Mouse (Mus musculus): ENCODE results near the gene Ino80b.

Gene Ino80b

GRCm38 (mm10) chr6:83118369-83118768 lies 6.9 kb downstream of the Ino80b start:
- no peak for DNase-seq (ENCODE audit: low read depth, low spot score)

- DNase-seq (ENCODE audit: low read depth, low spot score), result no peak
Observed at GRCm38 (mm10) chr6:83117616-83118015, 7.6 kb downstream of the Ino80b start.

GRCm38 (mm10) chr6:83117165-83117438 lies 8.1 kb downstream of the Ino80b start:
- no peak for DNase-seq (ENCODE audit: low read depth, low spot score)

- no peak for DNase-seq (ENCODE audit: low read depth, low spot score)
Observed at GRCm38 (mm10) chr6:83116373-83117164, 8.7 kb downstream of the Ino80b start.

GRCm38 (mm10) chr6:83115682-83116372 lies 9.4 kb downstream of the Ino80b start:
- no peak for DNase-seq (ENCODE audit: low read depth, low spot score)

GRCm38 (mm10) chr6:83115011-83115671 lies 10.1 kb downstream of the Ino80b start, which contains the start of gene Mogs:
Gene Mogs (plus strand): TSS chr6:83115496.
- DNase-seq (ENCODE audit: low read depth, low spot score), result peak; percentile 94

GRCm38 (mm10) chr6:83111510-83112136 lies 13.6 kb downstream of the Ino80b start:
- DNase-seq (ENCODE audit: low read depth, low spot score), result no peak

- peak; percentile 82 for DNase-seq (ENCODE audit: low read depth, low spot score)
Observed at GRCm38 (mm10) chr6:83108762-83109668, 16.2 kb downstream of the Ino80b start, which contains the start of gene Mrpl53. Gene Mrpl53 (plus strand): TSS chr6:83109040.

GRCm38 (mm10) chr6:83107566-83108400 lies 17.4 kb downstream of the Ino80b start:
- peak; percentile 91 for DNase-seq (ENCODE audit: low read depth, low spot score)

GRCm38 (mm10) chr6:83104158-83104557 lies 21.1 kb downstream of the Ino80b start:
- DNase-seq (ENCODE audit: low read depth, low spot score), result no peak

GRCm38 (mm10) chr6:83103130-83103650 lies 22.0 kb downstream of the Ino80b start:
- no peak for DNase-seq (ENCODE audit: low read depth, low spot score)

- DNase-seq (ENCODE audit: low read depth, low spot score), result peak; percentile 78
Observed at GRCm38 (mm10) chr6:83101688-83102556, 23.3 kb downstream of the Ino80b start.

GRCm38 (mm10) chr6:83101316-83101687 lies 23.9 kb downstream of the Ino80b start, which contains the start of the genes Ccdc142 and Gm42688:
Gene Ccdc142 (plus strand): TSS chr6:83101601.
Gene Gm42688 (plus strand): TSS chr6:83101617.
- DNase-seq (ENCODE audit: low read depth, low spot score), result peak; percentile 92

- DNase-seq (ENCODE audit: low read depth, low spot score), result peak; percentile 62
Observed at GRCm38 (mm10) chr6:83098411-83098810, 26.8 kb downstream of the Ino80b start.

- no peak for DNase-seq (ENCODE audit: low read depth, low spot score)
Observed at GRCm38 (mm10) chr6:83095968-83096367, 29.3 kb downstream of the Ino80b start.

GRCm38 (mm10) chr6:83092416-83093127 lies 32.7 kb downstream of the Ino80b start:
- DNase-seq (ENCODE audit: low read depth, low spot score), result peak; percentile 56

GRCm38 (mm10) chr6:83087926-83088260 lies 37.3 kb downstream of the Ino80b start:
- DNase-seq (ENCODE audit: low read depth, low spot score), result no peak

All from 3T3-L1 (cell line).